Mouse (Mus musculus): Measurements from ENCODE around the gene Nucb1.

- TF ChIP-seq CTCF (IDR thresholded peaks at IDR 0.05; ENCODE audit: borderline replicate concordance, insufficient read depth, low read length) (no peak), POLR2A (IDR thresholded peaks at IDR 0.05; ENCODE audit: low read depth, low read length) (no peak)
Measured at GRCm38 (mm10) chr7:45515436-45515835, 5.2 kb upstream of the Nucb1 start.
